Mouse (Mus musculus): ENCODE results near the gene Pald1. TPM values are rescaled to one million over a fixed set of nuclear protein-coding genes. Genes with fewer than 3 reads are reported as not detected.

Pald1 gene
- polyA plus RNA-seq, 1 experiment, result 7.5 TPM

GRCm38 (mm10) chr10:61417046-61417445 is 33.7 kb upstream of the Pald1 start:
- Histone ChIP-seq H3K4me1 (ENCODE audit: control insufficient read depth, insufficient read depth, low read length) (peaks cover 4% of the 10 kb centered on the region), H3K27ac (ENCODE audit: control insufficient read depth, insufficient read depth, low read depth, low read length) (no peak overlapping the region), H3K4me3 (ENCODE audit: control insufficient read depth, low read depth, low read length) (no peak overlapping the region), H3K36me3 (ENCODE audit: control insufficient read depth, insufficient read depth, low read length) (no peaks in the 10 kb centered on the region), H3K27me3 (ENCODE audit: control insufficient read depth, insufficient read depth, low read length) (no peaks in the 10 kb centered on the region; the same call in 1 of the 2 replicates)
- TF ChIP-seq CTCF (IDR thresholded peaks at IDR 0.05; ENCODE audit: control insufficient read depth, insufficient read depth, insufficient replicate concordance, low read depth, low read length), result no peak
- TF ChIP-seq POLR2A (IDR thresholded peaks at IDR 0.05; ENCODE audit: control insufficient read depth, low read depth, low read length), result no peak

- H3K27me3 ChIP-seq (ENCODE audit: control insufficient read depth, insufficient read depth, low read length), result no peaks in the 10 kb centered on the region; the same call in 1 of the 2 replicates
- H3K27ac ChIP-seq (ENCODE audit: control insufficient read depth, insufficient read depth, low read depth, low read length), result no peak overlapping the region
- TF ChIP-seq CTCF (IDR thresholded peaks at IDR 0.05; ENCODE audit: control insufficient read depth, insufficient read depth, insufficient replicate concordance, low read depth, low read length), result no peak
- no peak for TF ChIP-seq POLR2A (IDR thresholded peaks at IDR 0.05; ENCODE audit: control insufficient read depth, low read depth, low read length)
- H3K4me3 ChIP-seq (ENCODE audit: control insufficient read depth, low read depth, low read length), result no peak overlapping the region
- peaks cover 4% of the 10 kb centered on the region for H3K4me1 ChIP-seq (ENCODE audit: control insufficient read depth, insufficient read depth, low read length)
- H3K36me3 ChIP-seq (ENCODE audit: control insufficient read depth, insufficient read depth, low read length), result no peaks in the 10 kb centered on the region
Observed at GRCm38 (mm10) chr10:61416561-61416960, 33.2 kb upstream of the Pald1 start.

DNA sequence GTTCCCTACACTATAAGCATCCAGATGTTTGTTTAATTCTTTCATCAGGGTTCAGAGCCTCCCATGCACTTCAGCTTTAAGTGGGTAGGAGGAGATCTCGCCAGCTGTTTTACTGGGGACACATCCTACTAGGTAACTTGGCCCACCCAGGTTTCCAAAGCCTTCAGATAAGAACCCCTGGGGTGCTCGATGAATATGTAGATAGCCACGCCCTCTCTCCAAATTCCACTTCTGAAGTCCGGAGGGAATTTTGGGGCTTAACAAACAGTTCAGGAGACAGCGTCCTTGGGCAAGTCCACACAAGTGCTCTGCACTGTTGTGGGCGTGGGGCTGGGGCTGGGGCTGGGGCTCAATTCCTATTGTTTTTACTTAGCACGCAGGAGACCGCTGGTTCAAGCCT is 32.6 kb upstream of the Pald1 start:
- TF ChIP-seq POLR2A (IDR thresholded peaks at IDR 0.05; ENCODE audit: control insufficient read depth, low read depth, low read length), result no peak
- TF ChIP-seq CTCF (IDR thresholded peaks at IDR 0.05; ENCODE audit: control insufficient read depth, insufficient read depth, insufficient replicate concordance, low read depth, low read length), result no peak
- no peak overlapping the region for H3K27ac ChIP-seq (ENCODE audit: control insufficient read depth, insufficient read depth, low read depth, low read length)
- H3K27me3 ChIP-seq (ENCODE audit: control insufficient read depth, insufficient read depth, low read length), result no peaks in the 10 kb centered on the region; the same call in 1 of the 2 replicates
- peaks cover 4% of the 10 kb centered on the region for H3K4me1 ChIP-seq (ENCODE audit: control insufficient read depth, insufficient read depth, low read length)
- H3K36me3 ChIP-seq (ENCODE audit: control insufficient read depth, insufficient read depth, low read length), result no peaks in the 10 kb centered on the region
- H3K4me3 ChIP-seq (ENCODE audit: control insufficient read depth, low read depth, low read length), result no peak overlapping the region

DNA sequence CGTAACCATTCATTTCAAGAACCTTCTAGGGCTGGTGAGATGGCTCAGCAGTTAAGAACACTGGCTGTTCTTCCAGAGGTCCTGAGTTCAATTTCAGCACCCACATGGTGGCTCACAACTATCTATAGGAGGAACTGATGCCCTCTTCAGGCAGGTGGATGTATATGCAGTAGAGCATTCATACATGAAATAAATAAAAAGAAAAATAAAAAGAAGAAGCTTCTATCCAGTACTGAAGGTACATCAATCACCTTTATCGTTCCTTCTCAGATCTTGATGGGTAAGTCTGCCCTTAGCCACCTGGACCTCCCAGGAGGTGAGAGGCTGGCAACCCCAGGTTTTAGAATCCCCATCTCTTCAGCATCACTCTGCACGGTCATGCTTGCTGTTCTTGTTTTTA is 31.9 kb upstream of the Pald1 start:
- H3K4me3 ChIP-seq (ENCODE audit: control insufficient read depth, low read depth, low read length), result no peak overlapping the region
- peaks cover 4% of the 10 kb centered on the region for H3K4me1 ChIP-seq (ENCODE audit: control insufficient read depth, insufficient read depth, low read length)
- no peak overlapping the region for H3K27ac ChIP-seq (ENCODE audit: control insufficient read depth, insufficient read depth, low read depth, low read length)
- TF ChIP-seq CTCF (IDR thresholded peaks at IDR 0.05; ENCODE audit: control insufficient read depth, insufficient read depth, insufficient replicate concordance, low read depth, low read length) (no peak), POLR2A (IDR thresholded peaks at IDR 0.05; ENCODE audit: control insufficient read depth, low read depth, low read length) (no peak)
- H3K27me3 ChIP-seq (ENCODE audit: control insufficient read depth, insufficient read depth, low read length), result no peaks in the 10 kb centered on the region; the same call in 1 of the 2 replicates
- no peaks in the 10 kb centered on the region for H3K36me3 ChIP-seq (ENCODE audit: control insufficient read depth, insufficient read depth, low read length)

DNA sequence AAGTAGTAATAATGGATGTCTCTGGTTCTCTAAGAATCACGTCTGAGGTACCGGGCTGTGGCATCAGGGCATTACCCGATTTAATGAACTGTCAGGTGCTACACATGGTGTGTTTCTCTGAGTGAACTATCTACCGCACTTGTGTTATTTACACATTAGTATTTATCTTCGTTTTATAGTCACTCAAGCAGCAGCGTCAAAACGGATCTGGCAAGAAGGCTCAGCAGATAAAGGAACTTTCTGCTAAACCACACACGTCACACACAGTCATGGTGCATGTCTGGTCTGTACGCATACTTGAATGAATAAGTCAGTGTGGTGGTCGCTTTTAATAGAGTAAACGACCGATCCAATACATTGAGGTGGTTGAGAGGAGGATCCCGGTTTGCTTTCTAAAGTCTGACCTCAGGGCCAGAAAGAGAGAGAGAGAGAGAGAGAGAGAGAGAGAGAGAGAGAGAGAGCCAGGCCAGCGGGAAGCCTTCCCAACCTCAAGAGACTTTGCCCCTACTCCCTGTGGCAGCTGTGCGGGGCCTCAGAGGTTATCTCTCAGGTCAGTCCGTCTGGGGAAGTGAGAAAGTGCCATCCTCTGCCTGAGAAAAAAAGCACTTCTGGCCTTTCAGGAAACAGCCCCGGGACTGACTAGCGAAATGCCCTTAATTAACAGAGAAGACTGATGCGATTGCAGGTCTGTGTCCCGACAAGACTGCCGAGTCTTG is 29.7 kb upstream of the Pald1 start:
- Histone ChIP-seq H3K27ac (ENCODE audit: control insufficient read depth, insufficient read depth, low read depth, low read length) (no peak overlapping the region), H3K27me3 (ENCODE audit: control insufficient read depth, insufficient read depth, low read length) (no peaks in the 10 kb centered on the region; the same call in 1 of the 2 replicates), H3K4me1 (ENCODE audit: control insufficient read depth, insufficient read depth, low read length) (no peaks in the 10 kb centered on the region; the same call in 1 of the 2 replicates), H3K36me3 (ENCODE audit: control insufficient read depth, insufficient read depth, low read length) (no peaks in the 10 kb centered on the region), H3K4me3 (ENCODE audit: control insufficient read depth, low read depth, low read length) (no peak overlapping the region)
- TF ChIP-seq POLR2A (IDR thresholded peaks at IDR 0.05; ENCODE audit: control insufficient read depth, low read depth, low read length), result no peak
- TF ChIP-seq CTCF (IDR thresholded peaks at IDR 0.05; ENCODE audit: control insufficient read depth, insufficient read depth, insufficient replicate concordance, low read depth, low read length), result no peak

DNA sequence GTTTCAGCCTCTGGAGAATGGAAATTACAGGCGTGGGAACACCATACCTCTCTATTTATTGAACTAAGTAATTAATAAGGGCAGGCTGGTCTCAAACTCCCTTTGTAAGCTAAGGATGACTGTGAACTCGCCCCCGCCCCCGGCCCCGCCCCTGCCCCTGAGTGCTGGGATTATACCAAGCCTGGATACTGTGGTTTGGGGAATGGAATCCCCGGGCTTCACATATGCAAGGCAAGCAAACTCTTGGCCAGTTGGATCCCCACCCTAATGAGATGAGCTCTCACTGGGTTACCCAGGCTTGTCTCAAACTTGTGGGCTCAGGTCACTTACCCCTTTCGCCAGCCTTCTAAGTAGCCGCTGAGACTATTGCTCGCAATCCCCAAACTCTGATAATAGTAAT is 26.9 kb upstream of the Pald1 start:
- Histone ChIP-seq H3K4me1 (ENCODE audit: control insufficient read depth, insufficient read depth, low read length) (no peaks in the 10 kb centered on the region; the same call in 1 of the 2 replicates), H3K27me3 (ENCODE audit: control insufficient read depth, insufficient read depth, low read length) (no peaks in the 10 kb centered on the region), H3K36me3 (ENCODE audit: control insufficient read depth, insufficient read depth, low read length) (no peaks in the 10 kb centered on the region), H3K4me3 (ENCODE audit: control insufficient read depth, low read depth, low read length) (no peak overlapping the region), H3K27ac (ENCODE audit: control insufficient read depth, insufficient read depth, low read depth, low read length) (no peak overlapping the region)
- no peak for TF ChIP-seq POLR2A (IDR thresholded peaks at IDR 0.05; ENCODE audit: control insufficient read depth, low read depth, low read length)
- no peak for TF ChIP-seq CTCF (IDR thresholded peaks at IDR 0.05; ENCODE audit: control insufficient read depth, insufficient read depth, insufficient replicate concordance, low read depth, low read length)

- H3K27ac ChIP-seq (ENCODE audit: control insufficient read depth, insufficient read depth, low read depth, low read length), result no peak overlapping the region
Observed at GRCm38 (mm10) chr10:61409776-61410175, 26.4 kb upstream of the Pald1 start.

More at GRCm38 (mm10) chr10:61409776-61410175, 26.4 kb upstream of the Pald1 start:
- no peaks in the 10 kb centered on the region for H3K27me3 ChIP-seq (ENCODE audit: control insufficient read depth, insufficient read depth, low read length)
- H3K4me1 ChIP-seq (ENCODE audit: control insufficient read depth, insufficient read depth, low read length), result no peaks in the 10 kb centered on the region; the same call in 1 of the 2 replicates
- TF ChIP-seq CTCF (IDR thresholded peaks at IDR 0.05; ENCODE audit: control insufficient read depth, insufficient read depth, insufficient replicate concordance, low read depth, low read length), result no peak
- TF ChIP-seq POLR2A (IDR thresholded peaks at IDR 0.05; ENCODE audit: control insufficient read depth, low read depth, low read length), result no peak
- H3K4me3 ChIP-seq (ENCODE audit: control insufficient read depth, low read depth, low read length), result no peak overlapping the region
- no peaks in the 10 kb centered on the region for H3K36me3 ChIP-seq (ENCODE audit: control insufficient read depth, insufficient read depth, low read length)
